In the genomic region with DNA sequence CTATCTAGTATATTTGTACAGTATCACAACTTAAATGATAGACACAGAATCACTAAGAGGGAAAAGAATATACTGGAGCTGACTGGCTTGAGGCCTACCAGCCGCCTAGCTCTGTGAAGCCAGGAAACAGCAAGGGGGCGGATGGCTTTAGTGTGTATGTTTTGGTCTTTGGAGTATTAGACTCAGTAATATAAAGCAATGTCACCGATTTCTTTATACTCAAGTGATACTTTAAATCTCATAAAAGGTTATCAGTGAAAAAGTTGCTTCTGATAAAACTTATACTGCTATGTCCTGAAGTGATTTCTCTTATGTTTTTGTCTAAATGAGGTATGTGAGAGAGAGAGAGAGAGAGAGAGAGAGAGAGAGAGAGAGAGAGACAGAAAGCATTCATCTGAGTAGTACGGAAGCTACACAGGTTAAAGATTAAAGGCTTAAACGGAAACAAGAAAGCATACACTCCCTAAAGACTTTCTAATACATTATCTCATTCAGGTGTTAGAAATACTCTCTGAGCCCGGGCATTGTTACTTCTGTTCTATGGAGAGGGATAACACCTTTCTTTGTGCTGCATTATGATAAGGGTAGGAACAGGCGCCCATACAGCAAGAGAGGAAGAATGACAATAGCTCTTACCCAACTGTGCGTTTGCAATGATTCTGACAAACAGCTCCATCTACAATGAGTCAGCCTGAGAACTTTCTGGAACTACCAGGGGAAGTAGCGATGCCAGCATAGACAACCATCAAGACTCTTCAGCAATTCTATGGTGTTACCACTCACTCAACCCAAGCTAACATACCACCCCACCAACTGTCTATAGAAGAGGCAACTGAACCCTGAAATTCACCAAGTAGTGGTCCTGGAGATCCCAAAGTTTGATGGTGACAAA, we compare ENCODE assay signal across 9 mouse cellular contexts. TPM values are rescaled to one million over a fixed set of nuclear protein-coding genes. Genes with fewer than 3 reads are reported as not detected.
DNase-seq lines count a peak whose midpoint lies in the region; ATAC-seq and TF ChIP-seq lines count a peak whose summit lies in the region.
"Had no signal": no experiment of that assay in that cellular context is flagged by ENCODE, and none has a peak within 500 bp of the region (broad histone marks: within the 10 kb centered on the region; RNA-seq: fewer than 3 reads in every experiment).

No protein-coding gene starts in this region.

- no peak for DNase-seq in forebrain, embryonic 10.5 days (ENCODE audit: extremely low spot score, low spot score)
- DNase-seq in kidney, postnatal 0 days (ENCODE audit: low spot score) = no peak
- DNase-seq in kidney, adult 9 months = no peak
- DNase-seq in B cell, adult 2 months = peak; percentile 14 to 27
- DNase-seq in urinary bladder, postnatal 10 days (ENCODE audit: low spot score) = no peak
- no peak for DNase-seq in liver, embryonic 11.5 days (ENCODE audit: low spot score)
- DNase-seq: liver, embryonic 13.5 days had no signal

- no peak for TF ChIP-seq CTCF in kidney, postnatal 0 days (IDR thresholded peaks at IDR 0.05; ENCODE audit: low read depth)

- H3K9ac ChIP-seq in forebrain, embryonic 12.5 days = no peak overlapping the region
- no peak overlapping the region for H3K9ac ChIP-seq in kidney, postnatal 0 days (ENCODE audit: low read depth, low read length)
- no peak overlapping the region for H3K9ac ChIP-seq in hindbrain, embryonic 15.5 days
- H3K9ac ChIP-seq in liver, embryonic 11.5 days (ENCODE audit: low read depth, low read length) = no peak overlapping the region
- H3K9ac ChIP-seq: liver, embryonic 13.5 days had no signal

- peaks cover 9% of the 10 kb centered on the region; the same call in 1 of the 2 replicates for H3K27me3 ChIP-seq in forebrain, embryonic 10.5 days (ENCODE audit: poor library complexity, severe bottlenecking)
- H3K27me3 ChIP-seq in forebrain, embryonic 12.5 days = 0 out of 2 replicates have a peak, but pooled peaks cover 6% of the 10 kb centered on the region
- H3K27me3 ChIP-seq in kidney, postnatal 0 days (ENCODE audit: insufficient read depth, low read length) = no peaks in the 10 kb centered on the region
- H3K27me3 ChIP-seq in hindbrain, embryonic 15.5 days = no peaks in the 10 kb centered on the region
- H3K27me3 ChIP-seq in liver, embryonic 11.5 days (replicated peaks; ENCODE audit: control insufficient read depth, insufficient read depth, low read length) = no peaks in the 10 kb centered on the region
- H3K27me3 ChIP-seq: liver, embryonic 13.5 days had no signal

- H3K27ac ChIP-seq in forebrain, embryonic 10.5 days = peak overlapping the region; percentile 64; the same call in 1 of the 2 replicates
- H3K27ac ChIP-seq in forebrain, embryonic 12.5 days = no peak overlapping the region
- H3K27ac ChIP-seq in kidney, postnatal 0 days = peak overlapping the region; percentile 31; the same call in 1 of the 2 replicates
- no peak overlapping the region; the same call in 1 of the 2 replicates for H3K27ac ChIP-seq in hindbrain, embryonic 15.5 days (replicated peaks)
- H3K27ac ChIP-seq in liver, embryonic 11.5 days (ENCODE audit: low read depth, low read length) = no peak overlapping the region
- H3K27ac ChIP-seq: liver, embryonic 13.5 days had no signal

- 79% methylated on average over 9 of the region's 9 CpGs for WGBS in forebrain, embryonic 10.5 days
- WGBS in forebrain, embryonic 12.5 days = 81% methylated on average over 9 of the region's 9 CpGs
- 80% methylated on average over 9 of the region's 9 CpGs for WGBS in kidney, postnatal 0 days
- 84% methylated on average over 9 of the region's 9 CpGs for WGBS in hindbrain, embryonic 15.5 days
- 79% methylated on average over 9 of the region's 9 CpGs for WGBS in liver, embryonic 11.5 days

- no peak overlapping the region for H3K4me2 ChIP-seq in forebrain, embryonic 12.5 days
- H3K4me2 ChIP-seq in kidney, postnatal 0 days (ENCODE audit: low read length) = no peak overlapping the region
- peak overlapping the region; percentile 26; the same call in 1 of the 2 replicates for H3K4me2 ChIP-seq in hindbrain, embryonic 15.5 days
- no peak overlapping the region for H3K4me2 ChIP-seq in liver, embryonic 11.5 days
- H3K4me2 ChIP-seq: liver, embryonic 13.5 days had no signal

- H3K4me3 ChIP-seq in forebrain, embryonic 10.5 days = no peak overlapping the region
- no peak overlapping the region for H3K4me3 ChIP-seq in forebrain, embryonic 12.5 days (replicated peaks)
- no peak overlapping the region for H3K4me3 ChIP-seq in kidney, postnatal 0 days (replicated peaks; ENCODE audit: low read depth, low read length)
- H3K4me3 ChIP-seq in hindbrain, embryonic 15.5 days = no peak overlapping the region
- no peak overlapping the region for H3K4me3 ChIP-seq in liver, embryonic 11.5 days (ENCODE audit: low read depth, low read length)
- H3K4me3 ChIP-seq: liver, embryonic 13.5 days had no signal

- peaks cover 23% of the 10 kb centered on the region for H3K4me1 ChIP-seq in forebrain, embryonic 10.5 days
- peaks cover 18% of the 10 kb centered on the region for H3K4me1 ChIP-seq in forebrain, embryonic 12.5 days
- peaks cover 4% of the 10 kb centered on the region; the same call in 1 of the 2 replicates for H3K4me1 ChIP-seq in kidney, postnatal 0 days (replicated peaks; ENCODE audit: insufficient read depth, low read length)
- peaks cover 18% of the 10 kb centered on the region for H3K4me1 ChIP-seq in hindbrain, embryonic 15.5 days (replicated peaks)
- H3K4me1 ChIP-seq in liver, embryonic 11.5 days (replicated peaks; ENCODE audit: control insufficient read depth, insufficient read depth, low read length) = no peaks in the 10 kb centered on the region
- H3K4me1 ChIP-seq: liver, embryonic 13.5 days had no signal

- H3K36me3 ChIP-seq in forebrain, embryonic 10.5 days (replicated peaks) = no peaks in the 10 kb centered on the region
- H3K36me3 ChIP-seq in forebrain, embryonic 12.5 days (replicated peaks) = no peaks in the 10 kb centered on the region
- no peaks in the 10 kb centered on the region for H3K36me3 ChIP-seq in kidney, postnatal 0 days (ENCODE audit: insufficient read depth, low read length)
- H3K36me3 ChIP-seq in hindbrain, embryonic 15.5 days = no peaks in the 10 kb centered on the region
- H3K36me3 ChIP-seq in liver, embryonic 11.5 days (ENCODE audit: control insufficient read depth, insufficient read depth, low read length) = no peaks in the 10 kb centered on the region
- H3K36me3 ChIP-seq: liver, embryonic 13.5 days had no signal

- H3K9me3 ChIP-seq in forebrain, embryonic 10.5 days = no peaks in the 10 kb centered on the region
- H3K9me3 ChIP-seq in forebrain, embryonic 12.5 days = no peaks in the 10 kb centered on the region
- no peaks in the 10 kb centered on the region for H3K9me3 ChIP-seq in kidney, postnatal 0 days (replicated peaks; ENCODE audit: low read length)
- H3K9me3 ChIP-seq in hindbrain, embryonic 15.5 days = no peaks in the 10 kb centered on the region
- no peaks in the 10 kb centered on the region for H3K9me3 ChIP-seq in liver, embryonic 11.5 days (ENCODE audit: control insufficient read depth, low read length)
- H3K9me3 ChIP-seq: liver, embryonic 13.5 days had no signal

- no peak; the same call in 1 of the 2 replicates for ATAC-seq in forebrain, embryonic 12.5 days (ENCODE audit: low FRiP score)
- ATAC-seq in kidney, postnatal 0 days (replicated peaks; ENCODE audit: low FRiP score, low read depth) = no peak
- ATAC-seq in hindbrain, embryonic 15.5 days (ENCODE audit: low FRiP score, low read depth) = no peak
- no peak for ATAC-seq in liver, embryonic 11.5 days (replicated peaks; ENCODE audit: low FRiP score)

RNA-seq across cellular contexts. Expression of a gene that starts 39.7 kb away (rescaled TPM):
- 9.1 and 10.0 TPM in 2 replicates for polyA plus RNA-seq in forebrain, embryonic 10.5 days (2016; fragmentation: Nextera tagmentation; extraction: Ambion mirVana)
- 11.1 and 12.3 TPM in 2 replicates for polyA plus RNA-seq in forebrain, embryonic 12.5 days (2016; fragmentation: Nextera tagmentation; extraction: Ambion mirVana)
- polyA plus RNA-seq in kidney, postnatal 0 days (2015; fragmentation: Nextera tagmentation; extraction: Ambion mirVana) = 13.6 and 14.5 TPM in 2 replicates
- 4.8 TPM in 2 replicates for polyA plus RNA-seq in hindbrain, embryonic 15.5 days (2015; fragmentation: Nextera tagmentation; extraction: Ambion mirVana)
- polyA plus RNA-seq in liver, embryonic 11.5 days (2014; fragmentation: Nextera tagmentation; extraction: Ambion mirVana) = 15.0 and 18.2 TPM in 2 replicates

Comparison
In these comparisons a context has a peak if more than half of its experiments do, and no peak if none do; other contexts are left out.
1. H3K27ac ChIP-seq: peak in forebrain, embryonic 10.5 days (single experiment) and kidney, postnatal 0 days (single experiment); none in forebrain, embryonic 12.5 days (single experiment), hindbrain, embryonic 15.5 days (single experiment) and liver, embryonic 11.5 days (single experiment).
2. DNase-seq: peak in B cell, adult 2 months (2 of 2); none in forebrain, embryonic 10.5 days (single experiment), kidney, postnatal 0 days (single experiment), kidney, adult 9 months (single experiment), urinary bladder, postnatal 10 days (single experiment) and liver, embryonic 11.5 days (single experiment).